12 mouse cellular contexts compared by ENCODE assay signal in the genomic region with DNA sequence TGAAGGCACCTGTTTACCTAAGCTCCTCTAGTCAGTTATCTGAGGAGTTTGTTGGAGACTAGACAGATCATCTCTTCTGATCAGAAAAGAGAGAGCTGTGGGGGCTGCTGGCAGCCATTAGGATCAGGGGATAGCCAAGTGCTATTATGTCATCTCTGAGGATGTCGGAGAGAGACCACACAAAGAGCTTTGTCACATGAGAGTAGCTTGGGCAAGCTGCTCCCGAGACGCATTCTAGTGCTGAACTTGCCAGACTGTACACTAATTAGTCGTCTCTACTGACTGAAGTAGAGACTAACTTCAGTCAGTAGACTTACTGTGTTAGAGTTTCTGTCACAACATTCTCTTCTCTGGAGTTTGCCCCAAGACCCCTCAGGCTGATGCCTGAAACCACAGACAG.
A peak's percentile ranks its signal among the peaks of the same experiment; 100 is the strongest.
DNase-seq lines count a peak whose midpoint lies in the region; ATAC-seq lines count a peak whose summit lies in the region.
"Had no signal": no experiment of that assay in that cellular context is flagged by ENCODE, and none has a peak within 500 bp of the region (broad histone marks: within the 10 kb centered on the region; RNA-seq: fewer than 3 reads in every experiment).

No protein-coding gene starts in this region.

- 9% methylated on average over 4 of the region's 4 CpGs for WGBS in forebrain, embryonic 15.5 days
- 46% methylated on average over 4 of the region's 4 CpGs for WGBS in forebrain, embryonic 10.5 days
- WGBS in limb, embryonic 12.5 days, result 44% methylated on average over 4 of the region's 4 CpGs
- 62% methylated on average over 4 of the region's 4 CpGs for WGBS in limb, embryonic 10.5 days
- WGBS in embryonic facial prominence, embryonic 14.5 days, result 25% methylated on average over 4 of the region's 4 CpGs

- 0 out of 2 replicates have a peak, but pooled peaks have one; percentile 4 for ATAC-seq in forebrain, embryonic 15.5 days (replicated peaks)
- ATAC-seq in limb, embryonic 12.5 days (ENCODE audit: insufficient number of reproducible peaks, insufficient read depth, low FRiP score, low TSS enrichment, low read depth), result no peak
- ATAC-seq in embryonic facial prominence, embryonic 14.5 days (ENCODE audit: low read depth), result no peak; the same call in 1 of the 2 replicates
- ATAC-seq in inflammation-experienced regulatory T-cells, adult 6 months, result no peak

- H3K27me3 ChIP-seq in forebrain, embryonic 15.5 days, result no peaks in the 10 kb centered on the region
- peaks cover 82% of the 10 kb centered on the region for H3K27me3 ChIP-seq in forebrain, embryonic 10.5 days (ENCODE audit: poor library complexity, severe bottlenecking)
- peaks cover 85% of the 10 kb centered on the region for H3K27me3 ChIP-seq in limb, embryonic 12.5 days
- H3K27me3 ChIP-seq in limb, embryonic 10.5 days (ENCODE audit: low read depth, poor library complexity, severe bottlenecking), result peaks cover 97% of the 10 kb centered on the region
- peaks cover 30% of the 10 kb centered on the region for H3K27me3 ChIP-seq in embryonic facial prominence, embryonic 14.5 days (replicated peaks; ENCODE audit: control insufficient read depth, insufficient read depth, low read length)

- DNase-seq in forebrain, embryonic 10.5 days (ENCODE audit: extremely low spot score, low spot score), result no peak
- DNase-seq in limb, embryonic 10.5 days (ENCODE audit: low spot score), result no peak
- peak; percentile 12 for DNase-seq in Muller cell, postnatal 12 days (ENCODE audit: inconsistent ontology term)
- peak; percentile 48 for DNase-seq in embryonic facial prominence, embryonic 14.5 days (ENCODE audit: low spot score)

- H3K27ac ChIP-seq in forebrain, embryonic 15.5 days (replicated peaks), result 0 out of 2 replicates have a peak overlapping the region, but pooled peaks have one; percentile 90
- H3K27ac ChIP-seq in forebrain, embryonic 10.5 days, result no peak overlapping the region
- no peak overlapping the region for H3K27ac ChIP-seq in limb, embryonic 12.5 days
- H3K27ac ChIP-seq in limb, embryonic 10.5 days, result no peak overlapping the region
- H3K27ac ChIP-seq in embryonic facial prominence, embryonic 14.5 days (replicated peaks; ENCODE audit: low read depth, low read length), result no peak overlapping the region
- H3K27ac ChIP-seq: embryonic facial prominence, embryonic 15.5 days had no signal

- H3K4me3 ChIP-seq in forebrain, embryonic 15.5 days, result no peak overlapping the region
- no peak overlapping the region for H3K4me3 ChIP-seq in forebrain, embryonic 10.5 days
- no peak overlapping the region for H3K4me3 ChIP-seq in limb, embryonic 12.5 days (replicated peaks)
- no peak overlapping the region for H3K4me3 ChIP-seq in limb, embryonic 10.5 days
- no peak overlapping the region for H3K4me3 ChIP-seq in embryonic facial prominence, embryonic 14.5 days (ENCODE audit: low read depth, low read length)

- H3K4me1 ChIP-seq in forebrain, embryonic 15.5 days, result peaks cover 21% of the 10 kb centered on the region
- H3K4me1 ChIP-seq in forebrain, embryonic 10.5 days, result peaks cover 38% of the 10 kb centered on the region
- peaks cover 41% of the 10 kb centered on the region for H3K4me1 ChIP-seq in limb, embryonic 12.5 days (replicated peaks)
- H3K4me1 ChIP-seq in limb, embryonic 10.5 days, result peaks cover 33% of the 10 kb centered on the region
- H3K4me1 ChIP-seq in embryonic facial prominence, embryonic 14.5 days (ENCODE audit: control insufficient read depth, insufficient read depth, low read length), result peaks cover 14% of the 10 kb centered on the region

- H3K9me3 ChIP-seq in forebrain, embryonic 15.5 days, result no peaks in the 10 kb centered on the region
- no peaks in the 10 kb centered on the region for H3K9me3 ChIP-seq in forebrain, embryonic 10.5 days
- no peaks in the 10 kb centered on the region for H3K9me3 ChIP-seq in limb, embryonic 12.5 days
- H3K9me3 ChIP-seq in limb, embryonic 10.5 days (replicated peaks), result no peaks in the 10 kb centered on the region
- no peaks in the 10 kb centered on the region for H3K9me3 ChIP-seq in embryonic facial prominence, embryonic 14.5 days (ENCODE audit: control insufficient read depth, low read length)
- H3K9me3 ChIP-seq: embryonic facial prominence, embryonic 15.5 days; hindbrain, embryonic 15.5 days; megakaryocyte, embryonic 14.5 days; neural tube, embryonic 13.5 days had no signal

- no peaks in the 10 kb centered on the region for H3K36me3 ChIP-seq in forebrain, embryonic 15.5 days
- no peaks in the 10 kb centered on the region for H3K36me3 ChIP-seq in forebrain, embryonic 10.5 days (replicated peaks)
- H3K36me3 ChIP-seq in limb, embryonic 12.5 days, result no peaks in the 10 kb centered on the region
- no peaks in the 10 kb centered on the region for H3K36me3 ChIP-seq in limb, embryonic 10.5 days
- H3K36me3 ChIP-seq in embryonic facial prominence, embryonic 14.5 days (ENCODE audit: control insufficient read depth, insufficient read depth, low read length), result no peaks in the 10 kb centered on the region
- H3K36me3 ChIP-seq: embryonic facial prominence, embryonic 15.5 days; hindbrain, embryonic 15.5 days; neural tube, embryonic 13.5 days had no signal

- H3K9ac ChIP-seq in forebrain, embryonic 15.5 days (replicated peaks), result no peak overlapping the region
- H3K9ac ChIP-seq in limb, embryonic 12.5 days (replicated peaks), result no peak overlapping the region
- H3K9ac ChIP-seq in embryonic facial prominence, embryonic 14.5 days (ENCODE audit: low read depth, low read length), result no peak overlapping the region
- H3K9ac ChIP-seq: embryonic facial prominence, embryonic 15.5 days; liver, postnatal 0 days had no signal

- peak overlapping the region; percentile 96; the same call in 1 of the 2 replicates for H3K4me2 ChIP-seq in forebrain, embryonic 15.5 days (replicated peaks)
- peak overlapping the region; percentile 88; the same call in 1 of the 2 replicates for H3K4me2 ChIP-seq in limb, embryonic 12.5 days
- 0 out of 2 replicates have a peak overlapping the region, but pooled peaks have one; percentile 97 for H3K4me2 ChIP-seq in embryonic facial prominence, embryonic 14.5 days (ENCODE audit: low read depth, low read length)

Comparison
In these comparisons a context has a peak if more than half of its experiments do, and no peak if none do; other contexts are left out.
1. DNase-seq: peak in Muller cell, postnatal 12 days (single experiment) and embryonic facial prominence, embryonic 14.5 days (single experiment); none in forebrain, embryonic 10.5 days (single experiment) and limb, embryonic 10.5 days (single experiment).
2. Peak in every context shown above with its lines, with median percentiles within 50 percentile points of each other: H3K4me2 ChIP-seq.